Mouse (Mus musculus): ENCODE data around the gene Gm9780.
"Not testable (repeated sequence)": the region's sequence is repeated elsewhere in the genome, so short reads cannot be mapped to it uniquely, and the experiment has no call there.

Gene Gm9780

DNA sequence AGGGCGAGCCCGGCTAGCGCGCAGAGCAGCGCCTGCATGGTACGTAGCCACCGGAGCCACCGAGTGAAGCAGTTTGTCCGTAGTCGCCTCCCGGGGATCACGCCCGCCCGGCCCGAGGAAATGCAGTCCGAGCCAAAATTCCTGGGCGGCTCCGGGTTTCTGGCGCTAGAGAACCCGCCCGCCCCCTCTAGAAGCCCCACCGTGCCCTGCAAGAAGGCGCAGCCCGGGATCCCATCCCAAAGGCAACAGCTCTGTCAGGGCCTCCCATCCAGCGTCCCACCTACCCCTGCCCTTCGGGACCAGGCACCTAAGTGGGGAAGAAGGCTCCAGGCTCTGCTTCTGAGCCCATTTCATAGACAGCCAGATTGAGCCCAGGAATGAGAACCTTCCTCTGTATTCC is at the start of gene Gm9780:
TSS of gene Gm9780 (minus strand) at position 101 of the 400 bp plus-strand sequence.
- DNase-seq (ENCODE audit: low read depth) = not testable (repeated sequence)

DNA sequence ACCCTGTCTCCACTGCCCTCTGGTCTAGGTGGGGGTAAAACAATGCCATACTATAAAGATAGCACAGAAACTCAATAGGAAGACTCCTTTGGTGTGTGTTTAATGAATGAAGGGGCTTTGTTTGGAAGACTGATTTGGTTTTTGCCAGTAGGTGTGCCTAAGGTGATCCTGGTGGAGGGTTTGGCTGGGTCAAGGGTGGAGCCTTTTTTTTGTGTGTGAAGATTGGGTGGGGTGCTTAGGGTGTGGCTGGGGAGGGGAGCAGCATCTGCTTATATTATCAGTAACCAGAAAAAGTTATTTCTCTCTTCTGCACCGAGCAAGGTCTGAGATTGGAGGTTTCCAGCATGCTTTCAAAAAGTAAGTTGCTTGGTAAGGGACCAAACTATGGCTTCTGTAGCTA is 39.5 kb upstream of the Gm9780 start, which contains the start of gene Cphx3:
TSS of gene Cphx3 (plus strand) at position 301 of the 400 bp plus-strand sequence.
- not testable (repeated sequence) for DNase-seq (ENCODE audit: low read depth)

DNA sequence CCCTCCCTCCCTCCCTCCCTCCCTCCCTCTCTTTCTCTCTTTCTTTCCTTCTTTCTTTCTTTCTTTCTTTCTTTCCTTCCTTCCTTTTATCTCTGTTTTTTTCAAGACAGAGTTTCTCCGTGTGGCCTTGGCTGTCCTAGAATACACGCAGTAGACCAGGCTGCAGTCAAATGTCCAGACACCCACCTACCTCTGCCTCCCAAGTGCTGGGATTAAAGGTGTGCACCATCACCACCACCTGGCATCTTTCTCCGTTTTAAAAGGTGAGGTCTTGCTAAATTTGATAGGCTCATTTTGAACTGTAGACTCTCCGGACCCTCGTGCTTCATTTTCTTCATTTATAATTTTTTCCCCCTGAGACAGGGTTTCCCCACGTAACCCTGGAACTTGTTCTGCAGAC is 38.7 kb upstream of the Gm9780 start, which contains the start of gene Cphx2:
TSS of gene Cphx2 (plus strand) at position 301 of the 400 bp plus-strand sequence.
- DNase-seq (ENCODE audit: low read depth) = not testable (repeated sequence)

DNA sequence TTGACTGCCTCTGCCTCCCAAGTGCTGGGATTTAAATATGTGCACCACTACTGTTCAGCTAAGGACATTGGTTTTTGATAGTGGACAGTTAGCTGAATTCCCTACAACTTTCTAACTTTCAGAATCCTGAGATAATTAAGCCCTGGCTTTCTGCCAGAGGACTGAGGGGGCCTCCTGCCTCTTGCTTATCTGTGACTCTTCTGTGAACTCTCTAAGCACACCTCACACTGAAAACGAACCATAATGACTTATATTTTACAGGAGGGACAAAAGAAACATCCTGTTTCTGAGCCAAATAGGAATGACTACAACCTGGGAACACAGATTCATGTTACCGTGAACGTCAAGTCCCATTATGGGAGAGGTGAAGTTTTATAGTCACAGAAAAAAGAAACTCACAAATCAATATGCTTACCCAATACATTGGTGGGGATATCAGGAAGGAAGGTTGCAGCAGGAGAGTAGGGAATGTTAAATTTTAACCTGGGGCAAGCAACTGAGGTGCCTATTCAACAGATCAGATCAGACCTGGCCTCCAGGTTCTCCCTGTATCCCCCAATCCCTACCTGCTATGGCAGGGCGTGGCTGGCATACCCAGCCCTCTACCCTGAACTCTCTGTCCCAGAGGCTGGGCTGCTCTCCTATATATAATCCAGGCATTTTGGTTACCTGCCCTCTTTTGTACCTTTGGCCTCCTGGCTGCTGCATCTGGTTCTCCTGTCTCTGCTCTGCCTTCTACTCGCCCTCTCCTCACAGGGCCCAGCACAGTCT is 34.3 kb upstream of the Gm9780 start:
- not testable (repeated sequence) for DNase-seq (ENCODE audit: low read depth)

DNA sequence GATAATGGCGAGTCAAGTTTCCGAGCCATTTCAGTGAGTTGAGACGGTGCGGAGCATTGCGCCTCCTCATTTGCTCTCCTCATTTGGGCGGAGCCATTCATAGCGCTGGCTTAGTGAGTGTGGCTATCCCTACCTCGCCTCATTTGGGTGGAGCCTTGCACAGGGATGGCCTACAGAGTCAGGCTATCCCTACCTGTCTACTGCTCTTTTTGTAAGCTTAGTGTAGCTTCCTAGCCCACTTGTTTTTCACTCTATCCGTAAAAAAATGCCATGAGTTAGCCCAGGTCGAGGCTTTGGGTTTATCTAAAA is 24.8 kb upstream of the Gm9780 start, which contains the start of gene Tmem254c:
TSS of gene Tmem254c (minus strand) at position 31 of the 309 bp plus-strand sequence.
- DNase-seq (ENCODE audit: low read depth) = not testable (repeated sequence)

DNA sequence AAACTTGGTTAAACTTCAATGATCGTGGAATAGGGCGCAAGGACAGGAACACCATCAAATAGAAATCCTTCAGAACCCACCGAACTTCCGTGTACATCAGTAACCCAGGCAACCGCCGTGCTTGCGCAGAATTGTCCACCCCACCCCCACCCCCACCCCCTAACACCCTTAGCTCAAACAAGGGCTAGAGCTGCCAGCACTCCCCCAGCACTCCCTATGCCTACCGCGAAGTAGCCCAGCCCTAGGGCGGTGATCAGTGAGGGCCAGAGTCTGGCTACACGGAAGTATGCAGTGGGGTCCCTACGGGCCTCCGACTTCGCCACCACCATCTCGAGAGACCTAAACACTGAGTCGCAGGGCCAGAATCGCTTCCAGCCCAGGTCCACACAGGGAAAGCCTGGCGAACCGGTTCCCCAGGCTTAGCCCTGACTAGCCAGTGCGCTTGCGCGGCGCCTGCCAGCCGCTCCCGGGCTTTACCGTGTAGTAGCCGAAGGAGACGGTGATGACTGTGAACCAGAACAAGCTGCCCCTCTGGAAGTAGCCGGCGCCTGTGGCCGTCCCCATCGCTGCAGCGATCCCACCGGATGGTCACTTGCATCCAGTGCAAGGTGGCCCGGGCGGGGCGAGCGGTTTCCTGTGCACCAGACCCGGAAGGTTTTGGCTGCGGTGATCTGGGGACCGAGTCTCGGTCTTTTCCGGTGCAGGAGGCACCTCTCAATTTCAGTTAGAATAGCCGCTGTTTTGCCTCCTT is 24.2 kb upstream of the Gm9780 start:
- not testable (repeated sequence) for DNase-seq (ENCODE audit: low read depth)

DNA sequence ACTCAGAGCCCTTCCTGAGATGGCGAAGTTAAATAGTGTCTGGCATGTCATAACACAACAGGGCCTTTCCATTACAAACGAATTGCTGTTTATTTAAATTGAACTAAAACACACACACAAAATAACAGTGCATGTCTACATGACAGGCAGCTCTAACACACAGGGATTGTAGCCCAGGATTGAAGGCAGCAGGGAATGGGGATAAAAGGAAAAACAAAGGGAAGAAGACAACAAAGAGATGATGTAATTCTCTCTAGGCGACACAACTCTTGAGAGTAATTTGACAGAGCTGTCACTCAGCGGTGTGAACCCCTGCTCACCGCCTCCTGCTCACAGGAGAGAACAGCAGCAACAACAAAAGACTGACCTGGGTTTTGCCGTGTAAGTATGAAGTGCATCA is 16.9 kb upstream of the Gm9780 start:
- DNase-seq (ENCODE audit: low read depth) = not testable (repeated sequence)

DNA sequence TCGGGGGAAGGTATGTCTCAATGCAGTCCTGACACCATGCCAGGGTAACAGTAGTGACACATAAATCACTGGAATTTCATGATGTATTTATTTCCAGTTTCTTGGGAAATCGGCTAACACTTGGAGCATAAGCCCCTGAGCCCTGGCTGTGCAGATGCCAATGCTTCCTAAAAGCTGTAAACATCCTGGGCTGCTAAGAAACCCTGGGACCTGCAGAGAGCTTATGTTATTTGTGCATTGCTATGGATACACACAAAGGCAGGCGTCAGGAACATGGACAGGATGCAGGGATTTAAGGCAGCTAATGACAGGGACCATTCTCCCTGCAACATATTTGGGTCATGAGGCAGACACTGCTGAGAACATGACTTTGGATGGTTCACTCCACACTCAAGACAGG is 15.7 kb upstream of the Gm9780 start:
- DNase-seq (ENCODE audit: low read depth) = not testable (repeated sequence)

DNA sequence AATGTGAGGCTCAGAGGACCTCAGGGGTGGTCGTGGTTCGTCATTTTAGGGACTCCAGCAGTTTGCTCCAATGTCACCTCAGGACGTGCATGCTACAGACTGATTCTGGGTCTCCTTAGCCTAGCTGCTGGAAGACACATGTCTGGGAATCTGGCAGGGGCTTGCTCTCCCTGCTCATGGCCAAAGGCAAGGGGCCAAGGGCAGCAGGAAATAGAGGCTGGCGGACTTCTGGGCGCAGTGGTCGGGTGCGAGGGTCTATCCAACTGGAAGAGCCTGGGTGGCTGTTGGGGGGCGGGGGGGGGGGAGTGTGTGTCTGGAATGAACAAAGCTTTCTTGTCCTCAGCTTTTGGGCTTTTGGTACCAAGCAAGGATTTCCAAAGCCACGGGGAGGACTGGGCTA is 6.3 kb upstream of the Gm9780 start:
- DNase-seq (ENCODE audit: low read depth) = not testable (repeated sequence)

DNA sequence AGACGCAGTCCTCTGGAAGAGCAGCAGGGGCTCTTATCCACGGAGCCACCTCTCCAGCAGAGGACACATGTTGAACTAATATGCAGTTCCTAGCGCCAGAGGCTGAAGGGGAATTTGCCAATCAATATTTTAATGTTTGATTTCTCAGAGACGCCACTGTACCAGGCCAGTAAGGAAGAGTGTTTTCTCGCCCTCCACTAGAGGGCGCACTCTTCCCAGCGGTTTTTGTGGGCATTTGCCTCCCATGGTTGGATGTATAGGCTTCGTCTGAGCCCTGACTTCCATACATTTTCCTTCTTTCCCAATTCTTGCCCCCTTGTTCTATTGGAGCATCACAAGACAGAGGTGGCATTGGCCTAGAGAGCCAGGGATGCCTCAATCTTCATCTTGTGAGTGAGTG is 4.5 kb upstream of the Gm9780 start:
- not testable (repeated sequence) for DNase-seq (ENCODE audit: low read depth)

DNA sequence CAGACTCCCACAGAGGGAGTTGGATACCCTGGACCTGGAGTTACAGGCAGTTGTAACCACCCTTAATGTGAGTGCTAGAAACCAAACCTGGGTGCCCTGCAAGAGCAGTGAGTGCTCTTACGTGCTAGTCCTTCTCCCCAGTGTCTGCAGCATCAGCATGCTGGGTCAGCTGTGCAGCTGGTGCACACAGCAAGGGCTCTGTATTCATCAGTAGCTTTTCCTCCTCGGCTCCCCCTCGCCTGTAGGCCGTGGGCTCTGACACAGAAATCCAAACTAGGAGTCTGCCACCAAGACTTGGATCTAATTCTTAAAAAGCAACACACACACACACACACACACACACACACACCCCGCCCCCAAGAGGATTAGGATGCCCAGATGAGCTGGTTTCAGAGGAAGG is 2.5 kb upstream of the Gm9780 start:
- DNase-seq (ENCODE audit: low read depth) = not testable (repeated sequence)

DNA sequence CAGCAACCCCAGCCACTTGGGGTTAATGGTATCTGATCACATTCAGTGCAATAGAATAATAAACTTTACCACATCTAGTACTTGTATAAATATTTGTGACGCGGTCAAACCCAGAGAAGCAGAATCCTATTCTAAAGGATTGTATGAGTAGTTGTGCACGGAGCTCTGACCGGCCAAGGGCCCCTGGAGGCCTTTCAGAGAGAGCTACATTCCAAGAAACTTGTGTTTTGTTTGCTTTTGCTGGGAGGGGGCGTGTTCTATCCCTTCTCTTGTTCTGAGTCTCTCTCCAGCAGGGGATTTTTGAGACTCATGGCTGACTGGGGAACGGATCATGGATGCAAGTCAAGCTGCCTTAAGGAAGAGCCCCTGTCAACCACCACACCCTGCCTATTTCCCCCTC is 7.1 kb downstream of the Gm9780 start:
- DNase-seq (ENCODE audit: low read depth) = not testable (repeated sequence)

DNA sequence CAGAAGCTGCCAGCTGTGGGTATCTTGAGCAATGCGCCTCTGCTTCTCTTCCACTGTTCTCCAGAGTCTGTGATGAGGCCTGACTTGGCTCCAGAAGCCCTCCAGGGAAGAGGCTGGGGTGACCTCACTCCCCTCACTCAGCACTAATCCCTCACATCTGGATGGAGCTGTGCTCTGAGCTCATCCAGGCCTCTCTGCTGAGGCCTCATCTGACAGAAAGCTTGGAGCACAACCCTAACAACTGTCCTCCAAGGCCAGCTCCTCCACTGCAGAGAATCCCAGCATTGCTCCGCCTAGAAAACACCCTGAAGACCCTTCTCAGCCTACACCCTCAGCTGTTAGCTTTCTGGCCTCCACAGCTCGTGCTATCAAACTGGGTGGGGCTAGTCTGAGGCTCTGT is 8.1 kb downstream of the Gm9780 start:
- DNase-seq (ENCODE audit: low read depth) = not testable (repeated sequence)

DNA sequence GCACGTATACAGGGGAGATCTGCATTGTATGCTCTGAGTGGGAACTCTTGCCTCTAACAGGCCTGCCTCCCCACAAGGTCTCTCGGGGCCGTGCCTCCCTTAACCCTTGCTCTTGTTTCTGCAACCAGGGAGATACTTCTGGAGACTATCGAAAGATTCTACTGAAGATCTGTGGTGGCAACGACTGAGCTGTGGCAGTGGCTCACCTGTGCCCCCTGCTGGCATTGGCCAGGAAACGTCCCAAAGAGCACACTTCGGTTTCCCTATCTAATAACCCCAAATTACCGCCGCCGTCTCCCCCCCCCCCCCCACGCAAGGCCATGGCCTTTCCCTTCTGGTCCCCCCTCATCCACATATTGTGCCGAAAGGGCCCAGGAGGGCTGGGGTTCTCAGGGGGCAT is 16.9 kb downstream of the Gm9780 start:
- DNase-seq (ENCODE audit: low read depth) = not testable (repeated sequence)

DNA sequence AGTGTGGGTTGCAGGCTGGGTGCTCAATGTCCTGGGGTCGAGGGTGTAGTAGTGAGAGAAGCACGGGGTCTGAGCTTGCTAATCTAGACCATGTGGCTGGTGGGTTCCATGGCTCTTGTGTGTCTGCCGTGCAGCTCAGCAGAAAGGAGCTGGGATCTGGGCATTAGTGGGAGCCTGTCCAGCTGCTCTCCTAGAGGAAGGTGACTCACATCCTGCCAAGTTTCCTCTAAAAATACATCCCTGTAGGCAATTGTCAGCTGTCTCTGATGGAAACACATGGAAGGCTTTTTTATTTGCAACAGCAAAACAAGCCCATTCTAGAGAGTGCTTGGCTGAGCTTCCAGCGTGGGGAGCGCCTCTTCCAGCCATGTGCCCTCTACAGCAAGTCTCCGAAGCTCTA is 19.7 kb downstream of the Gm9780 start:
- DNase-seq (ENCODE audit: low read depth) = not testable (repeated sequence)

DNA sequence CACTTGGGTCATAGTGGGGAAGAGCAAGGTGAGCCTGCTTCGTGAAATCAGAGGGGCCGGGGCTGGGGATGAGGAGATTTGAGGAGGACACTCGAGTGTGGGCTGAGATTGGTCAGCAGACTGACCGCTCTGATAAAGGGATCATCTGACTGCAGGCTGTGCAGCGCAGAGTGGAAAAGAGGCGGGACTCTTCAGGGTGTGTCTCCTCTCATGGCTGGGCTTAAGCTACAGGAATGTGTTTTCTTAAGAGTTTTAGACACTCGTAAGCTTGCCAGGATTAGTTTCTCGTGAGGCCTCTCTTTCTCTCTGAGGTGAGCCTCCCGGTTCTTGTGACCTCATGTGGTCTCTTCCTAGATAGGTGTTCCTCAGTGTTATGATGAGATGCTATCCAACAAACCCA is 21.0 kb downstream of the Gm9780 start:
- not testable (repeated sequence) for DNase-seq (ENCODE audit: low read depth)

DNA sequence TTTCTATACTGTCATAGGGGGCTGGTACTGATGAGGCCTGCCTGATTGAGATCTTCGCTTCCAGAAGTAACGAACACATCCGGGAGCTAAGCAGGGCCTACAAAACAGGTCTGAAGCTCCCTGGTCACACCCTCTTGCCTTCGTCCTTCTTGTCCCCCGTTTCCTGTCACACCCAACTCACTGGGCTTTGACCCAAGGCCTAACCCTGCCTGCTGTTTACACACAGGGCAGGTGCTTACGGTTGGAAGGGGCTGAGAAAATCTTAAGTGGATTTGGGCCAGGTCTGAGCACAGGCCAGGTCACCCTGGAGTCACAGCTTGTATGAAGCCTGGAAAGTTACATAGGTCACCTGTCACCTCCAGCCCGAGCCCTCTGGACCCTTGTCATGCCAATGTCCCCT is 26.1 kb downstream of the Gm9780 start:
- DNase-seq (ENCODE audit: low read depth) = not testable (repeated sequence)

DNA sequence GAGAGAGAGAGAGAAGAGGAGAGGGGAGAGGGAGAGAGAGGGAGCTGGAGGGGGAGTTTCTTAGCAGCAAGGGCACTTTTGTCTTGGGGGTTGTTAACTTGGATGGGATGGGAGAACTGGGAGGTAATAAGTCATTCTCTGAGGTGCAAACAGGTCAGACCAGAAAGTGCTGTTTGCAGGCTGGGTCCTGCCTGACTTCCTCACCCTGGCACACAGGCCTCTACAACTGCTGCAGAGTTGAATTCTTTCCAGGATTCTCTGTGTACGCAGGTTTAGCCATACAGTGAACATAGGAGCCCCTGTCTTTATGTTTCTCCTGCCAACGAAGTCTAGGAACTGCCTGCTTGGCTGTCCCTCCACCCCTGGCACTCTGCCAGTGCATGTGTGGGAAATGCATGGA is 35.0 kb downstream of the Gm9780 start:
- not testable (repeated sequence) for DNase-seq (ENCODE audit: low read depth)

DNA sequence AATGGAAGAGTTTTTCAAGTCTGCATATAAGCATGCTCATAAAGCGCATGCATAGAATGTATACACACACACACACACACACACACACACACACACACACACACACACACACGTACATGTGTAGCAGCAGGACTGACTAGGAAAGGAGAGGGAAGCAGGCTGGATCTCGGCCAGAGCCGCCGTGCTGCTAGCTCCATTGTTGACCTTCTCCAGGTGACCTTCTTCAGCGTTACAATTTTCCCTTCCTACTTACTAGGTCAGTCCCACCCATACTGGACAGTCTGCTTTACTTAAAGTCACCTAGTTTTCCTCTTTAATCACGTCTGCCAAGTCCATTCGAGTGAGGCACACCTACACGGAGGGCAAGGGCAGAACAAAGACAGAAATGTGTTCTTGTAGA is 60.6 kb downstream of the Gm9780 start:
- DNase-seq (ENCODE audit: low read depth) = not testable (repeated sequence)

DNA sequence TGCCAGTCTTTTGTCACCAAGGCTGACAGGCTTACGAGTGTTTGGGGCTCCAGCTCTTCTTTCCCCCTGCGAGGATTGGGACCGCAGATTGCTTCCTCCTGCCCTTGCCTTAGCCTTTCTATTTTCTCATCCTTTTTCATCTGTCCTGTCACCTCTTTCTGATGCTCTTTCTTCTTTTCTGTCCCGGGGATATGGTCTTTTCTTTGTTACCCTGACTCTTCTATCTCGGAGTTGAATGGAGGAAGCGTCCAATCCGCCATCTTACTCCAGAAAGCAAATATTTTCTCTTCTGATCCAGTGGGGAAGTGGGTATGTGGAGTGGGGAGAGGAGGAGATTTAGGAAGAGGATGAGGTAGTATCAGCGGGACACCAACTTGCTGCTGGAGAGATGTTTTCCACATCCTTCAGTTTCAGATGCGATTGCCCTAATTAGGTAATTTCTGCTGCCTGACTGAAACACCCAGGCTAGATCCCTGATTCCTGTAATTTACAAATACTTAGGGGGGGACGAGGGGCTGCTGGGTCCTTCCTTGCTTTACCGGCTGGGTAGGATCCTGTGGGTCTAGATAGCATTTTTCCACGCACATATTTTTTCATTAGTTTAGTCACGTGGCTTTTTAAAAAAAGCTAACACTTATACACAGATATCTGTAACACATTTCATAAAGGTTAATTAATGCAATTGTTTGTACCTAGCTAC is 63.1 kb downstream of the Gm9780 start:
- DNase-seq (ENCODE audit: low read depth) = not testable (repeated sequence)

DNA sequence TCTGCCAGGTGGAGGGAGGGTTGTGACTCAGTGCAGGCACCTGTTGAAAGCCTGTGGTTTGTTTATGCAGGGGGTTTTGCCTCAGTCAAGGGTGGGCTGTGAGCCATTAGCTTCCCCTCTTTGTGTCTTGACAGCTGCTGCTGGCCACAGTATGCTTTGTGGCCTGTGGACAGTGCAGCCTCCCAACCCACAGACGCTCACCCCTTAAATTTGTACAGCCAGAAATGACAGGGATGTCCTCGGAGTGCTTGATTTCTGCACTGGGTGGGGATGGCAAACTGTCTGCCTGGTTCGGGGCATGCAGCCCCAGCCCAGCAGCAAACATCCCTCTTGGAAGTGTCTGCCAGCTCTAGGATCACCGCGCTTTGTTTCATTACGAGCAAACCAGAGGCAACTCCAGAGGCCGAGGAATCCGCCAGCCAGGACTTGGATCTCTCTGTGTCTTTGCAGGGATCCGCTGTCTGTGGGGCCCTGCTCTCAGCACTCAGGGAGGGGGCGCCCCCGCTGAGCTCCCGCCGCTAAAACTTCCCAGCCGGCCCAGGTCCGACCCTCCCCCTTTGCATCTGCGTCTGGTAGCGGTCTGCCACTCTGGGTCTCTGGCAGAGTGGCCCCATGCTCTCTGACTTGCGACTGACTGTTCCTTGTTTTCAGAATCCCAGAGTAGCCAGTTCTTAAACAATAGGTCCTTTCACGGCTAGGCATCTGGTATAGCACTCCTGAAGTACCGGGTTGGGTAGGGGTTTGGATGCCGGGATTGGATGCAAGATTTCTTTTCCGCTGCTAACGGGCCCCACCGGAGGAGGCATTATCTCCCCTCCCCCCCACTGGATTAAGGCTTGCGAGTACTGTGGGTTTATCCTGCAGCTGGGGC is 63.9 kb downstream of the Gm9780 start, which contains the start of gene Duxbl1:
TSS of gene Duxbl1 (plus strand) at position 207 of the 871 bp plus-strand sequence.
- not testable (repeated sequence) for DNase-seq (ENCODE audit: low read depth)
